Mouse (Mus musculus): ENCODE data around the gene Cdkn3.

GRCm38 (mm10) chr14:46788505-46788901, 28.2 kb downstream of the Cdkn3 start:
- TF ChIP-seq CTCF (IDR thresholded peaks at IDR 0.05; ENCODE audit: low read depth) = no peak
- no peak for TF ChIP-seq EP300 (optimal IDR thresholded peaks at IDR 0.05)
